Mouse (Mus musculus): ENCODE results near the gene Nfia. TPM values are rescaled to one million over a fixed set of nuclear protein-coding genes. Genes with fewer than 3 reads are reported as not detected.

Gene Nfia
- polyA plus RNA-seq, 1 experiment = 41.2 TPM

- WGBS = 10% methylated on average over 19 of the region's 19 CpGs
- no peak for TF ChIP-seq CTCF (IDR thresholded peaks at IDR 0.05; ENCODE audit: borderline replicate concordance, insufficient read depth, low read depth, low read length)
- TF ChIP-seq POLR2A (IDR thresholded peaks at IDR 0.05; ENCODE audit: borderline replicate concordance, insufficient read depth, low read length) = no peak
- no peak for DNase-seq
- peak overlapping the region; percentile 39 for H3K4me3 ChIP-seq (replicated peaks; ENCODE audit: insufficient read depth, low read depth, low read length)
- H3K27me3 ChIP-seq (ENCODE audit: control insufficient read depth, insufficient read depth, low read length) = no peaks in the 10 kb centered on the region
- H3K4me1 ChIP-seq (ENCODE audit: control insufficient read depth, insufficient read depth, low read length) = no peaks in the 10 kb centered on the region
- H3K27ac ChIP-seq (ENCODE audit: insufficient read depth, low read length) = no peak overlapping the region
Observed at GRCm38 (mm10) chr4:97746106-97746900, 26.2 kb upstream of the Nfia start.

GRCm38 (mm10) chr4:97750401-97750800, 22.1 kb upstream of the Nfia start:
- no peak for TF ChIP-seq POLR2A (IDR thresholded peaks at IDR 0.05; ENCODE audit: borderline replicate concordance, insufficient read depth, low read length)
- no peak for TF ChIP-seq CTCF (IDR thresholded peaks at IDR 0.05; ENCODE audit: borderline replicate concordance, insufficient read depth, low read depth, low read length)
- H3K4me1 ChIP-seq (ENCODE audit: control insufficient read depth, insufficient read depth, low read length) = no peaks in the 10 kb centered on the region
- DNase-seq = no peak
- no peak overlapping the region for H3K27ac ChIP-seq (ENCODE audit: insufficient read depth, low read length)
- WGBS = 55% methylated on average over 4 of the region's 4 CpGs
- no peak overlapping the region for H3K4me3 ChIP-seq (replicated peaks; ENCODE audit: insufficient read depth, low read depth, low read length)
- no peaks in the 10 kb centered on the region for H3K27me3 ChIP-seq (ENCODE audit: control insufficient read depth, insufficient read depth, low read length)

GRCm38 (mm10) chr4:97751030-97751482, 21.5 kb upstream of the Nfia start:
- no peaks in the 10 kb centered on the region for H3K27me3 ChIP-seq (ENCODE audit: control insufficient read depth, insufficient read depth, low read length)
- peak overlapping the region; percentile 82 for H3K4me3 ChIP-seq (replicated peaks; ENCODE audit: insufficient read depth, low read depth, low read length)
- DNase-seq = peak; percentile 86 to 91
- H3K27ac ChIP-seq (ENCODE audit: insufficient read depth, low read length) = peak overlapping the region; percentile 45; the same call in 1 of the 2 replicates
- TF ChIP-seq CTCF (IDR thresholded peaks at IDR 0.05; ENCODE audit: borderline replicate concordance, insufficient read depth, low read depth, low read length) = peak; percentile 89
- TF ChIP-seq POLR2A (IDR thresholded peaks at IDR 0.05; ENCODE audit: borderline replicate concordance, insufficient read depth, low read length) = no peak
- H3K4me1 ChIP-seq (ENCODE audit: control insufficient read depth, insufficient read depth, low read length) = no peaks in the 10 kb centered on the region
- WGBS = under 1% methylated on average over 20 of the region's 20 CpGs

GRCm38 (mm10) chr4:97751483-97752251, 20.9 kb upstream of the Nfia start:
- Histone ChIP-seq H3K4me1 (ENCODE audit: control insufficient read depth, insufficient read depth, low read length) (no peaks in the 10 kb centered on the region), H3K27me3 (ENCODE audit: control insufficient read depth, insufficient read depth, low read length) (no peaks in the 10 kb centered on the region), H3K4me3 (replicated peaks; ENCODE audit: insufficient read depth, low read depth, low read length) (peak overlapping the region; percentile 82), H3K27ac (ENCODE audit: insufficient read depth, low read length) (peak overlapping the region; percentile 45; the same call in 1 of the 2 replicates)
- TF ChIP-seq POLR2A (IDR thresholded peaks at IDR 0.05; ENCODE audit: borderline replicate concordance, insufficient read depth, low read length) (no peak; the same call in 1 of the 2 replicates), CTCF (IDR thresholded peaks at IDR 0.05; ENCODE audit: borderline replicate concordance, insufficient read depth, low read depth, low read length) (no peak)
- 5% methylated on average over 40 of the region's 40 CpGs for WGBS
- DNase-seq = peak; percentile 50 to 55

- Histone ChIP-seq H3K27ac (ENCODE audit: insufficient read depth, low read length) (no peak overlapping the region), H3K27me3 (ENCODE audit: control insufficient read depth, insufficient read depth, low read length) (no peaks in the 10 kb centered on the region), H3K4me1 (ENCODE audit: control insufficient read depth, insufficient read depth, low read length) (no peaks in the 10 kb centered on the region), H3K4me3 (replicated peaks; ENCODE audit: insufficient read depth, low read depth, low read length) (no peak overlapping the region)
- TF ChIP-seq POLR2A (IDR thresholded peaks at IDR 0.05; ENCODE audit: borderline replicate concordance, insufficient read depth, low read length) = no peak
- TF ChIP-seq CTCF (IDR thresholded peaks at IDR 0.05; ENCODE audit: borderline replicate concordance, insufficient read depth, low read depth, low read length) = no peak
- no peak for DNase-seq
- WGBS = 76% methylated on average over 5 of the region's 5 CpGs
Observed at GRCm38 (mm10) chr4:97752276-97753010, 20.1 kb upstream of the Nfia start.

- whole genome bisulfite sequencing = 48% methylated on average over 1 of the region's 1 CpGs
- H3K27me3 ChIP-seq (ENCODE audit: control insufficient read depth, insufficient read depth, low read length) = no peaks in the 10 kb centered on the region
- no peak for DNase-seq
- no peak overlapping the region for H3K27ac ChIP-seq (ENCODE audit: insufficient read depth, low read length)
- TF ChIP-seq POLR2A (IDR thresholded peaks at IDR 0.05; ENCODE audit: borderline replicate concordance, insufficient read depth, low read length) (no peak), CTCF (IDR thresholded peaks at IDR 0.05; ENCODE audit: borderline replicate concordance, insufficient read depth, low read depth, low read length) (no peak)
- no peaks in the 10 kb centered on the region for H3K4me1 ChIP-seq (ENCODE audit: control insufficient read depth, insufficient read depth, low read length)
- no peak overlapping the region for H3K4me3 ChIP-seq (replicated peaks; ENCODE audit: insufficient read depth, low read depth, low read length)
Observed at GRCm38 (mm10) chr4:97753521-97753920, 19.0 kb upstream of the Nfia start.

- H3K27me3 ChIP-seq (ENCODE audit: control insufficient read depth, insufficient read depth, low read length) = no peaks in the 10 kb centered on the region
- 0 out of 2 replicates have a peak overlapping the region, but pooled peaks have one; percentile 13 for H3K27ac ChIP-seq (ENCODE audit: insufficient read depth, low read length)
- no peak overlapping the region for H3K4me3 ChIP-seq (replicated peaks; ENCODE audit: insufficient read depth, low read depth, low read length)
- TF ChIP-seq POLR2A (IDR thresholded peaks at IDR 0.05; ENCODE audit: borderline replicate concordance, insufficient read depth, low read length) = no peak
- TF ChIP-seq CTCF (IDR thresholded peaks at IDR 0.05; ENCODE audit: borderline replicate concordance, insufficient read depth, low read depth, low read length) = no peak
- WGBS = 55% methylated on average over 12 of the region's 12 CpGs
- no peak for DNase-seq
- H3K4me1 ChIP-seq (ENCODE audit: control insufficient read depth, insufficient read depth, low read length) = no peaks in the 10 kb centered on the region
Observed at GRCm38 (mm10) chr4:97754241-97754640, 18.3 kb upstream of the Nfia start.
